Mouse (Mus musculus) hematopoietic multipotent progenitor cell, adult 10-12 weeks (in vitro differentiated cells): ENCODE results near the gene Tmem232. TPM values are rescaled to one million over a fixed set of nuclear protein-coding genes. Genes with fewer than 3 reads are reported as not detected.

Experiments used
- polyA plus RNA-seq: library from polyadenylated mRNA; stranded (reverse); fragments of >175 nt; gene quantifications from 2 replicates; pipeline ENCODE4 v1.2.3, GENCODE M21; 2012; ENCODE audit warnings: low replicate concordance

The Tmem232 gene
- polyA plus RNA-seq, result not detected in 2 replicates

DNA sequence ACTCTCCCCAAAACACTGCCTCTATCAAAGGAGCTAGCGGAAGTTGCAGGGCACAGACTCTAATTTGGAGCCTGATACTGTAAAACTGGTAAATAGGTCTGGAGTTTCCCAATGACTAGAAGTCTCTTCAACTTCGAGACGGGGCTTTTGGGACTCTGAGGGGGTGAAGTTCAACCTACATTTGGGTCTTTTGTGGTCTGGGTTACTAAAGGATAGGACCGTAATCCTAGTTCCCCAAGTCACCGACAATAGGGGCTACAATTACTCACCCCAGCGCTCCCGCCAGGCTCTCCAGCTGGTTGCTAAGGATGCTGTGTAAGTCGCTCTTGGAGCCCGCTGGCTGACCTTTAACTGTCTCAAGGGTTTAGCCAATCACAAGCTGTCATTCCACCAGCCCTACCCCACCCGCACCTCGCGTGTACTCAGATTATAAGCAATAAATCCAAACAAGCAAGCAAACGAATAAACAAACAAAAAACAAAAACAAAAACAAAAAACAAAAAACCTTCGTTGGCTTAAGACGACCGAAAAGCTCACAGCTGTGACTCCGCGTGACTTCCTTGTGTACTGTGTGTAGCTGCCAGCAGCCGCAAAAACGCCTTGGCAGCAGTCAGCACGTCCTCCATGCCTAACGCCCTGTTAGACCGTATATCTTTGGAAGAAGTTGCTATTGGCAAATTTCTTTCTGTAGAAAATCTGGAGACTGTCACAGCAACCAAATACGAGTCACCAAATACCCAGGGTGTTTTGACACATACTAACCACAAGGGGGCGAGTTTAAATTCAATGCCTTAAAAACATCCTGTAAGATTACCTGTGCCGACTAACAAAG is at the start of gene Tmem232:
Gene Tmem232 (minus strand): TSS at position 342 of the 832 bp plus-strand sequence.

Other genes with a start within 250 kb of the Tmem232 start
- gene Vapa, start 72.8 kb upstream of the Tmem232 start, polyA plus RNA-seq, result 60.5 and 161 TPM in 2 replicates
- not detected in 2 replicates for gene Txndc2, start 101.4 kb upstream of the Tmem232 start, polyA plus RNA-seq
- gene Rab31, start 232.0 kb upstream of the Tmem232 start, polyA plus RNA-seq, result 15.3 and 28.6 TPM in 2 replicates
- 8.1 and 27.1 TPM in 2 replicates for gene Ppp4r1, start 241.8 kb upstream of the Tmem232 start, polyA plus RNA-seq